Mouse (Mus musculus) liver, embryonic 13.5 days (tissue): ENCODE data around the gene Ccng1. TPM values are rescaled to one million over a fixed set of nuclear protein-coding genes. Genes with fewer than 3 reads are reported as not detected.
A peak's percentile ranks its signal among the peaks of the same experiment; 100 is the strongest.

Experiments
- ATAC-seq: fragments of 200-750 bp; cut with Nextera tagmentation; 2 replicates; pipeline ENCODE4 v1.8.0; 2017; ENCODE audit warnings: low read depth, mild to moderate bottlenecking, moderate number of reproducible peaks, moderate library complexity
- DNase-seq: peaks from one replicate; pipeline ENCODE4 v3.0.0; 2022
- H3K27ac ChIP-seq: fragments of 300-500 bp; sonication (generic); 2 replicates; pipeline ENCODE4 v1.5.1; 2015; ENCODE audit warnings: moderate library complexity, mild to moderate bottlenecking, inconsistent platforms
- H3K27me3 ChIP-seq: fragments of 300-500 bp; sonication (generic); 2 replicates; pipeline ENCODE4 v1.6.1; 2015; ENCODE audit warnings: mild to moderate bottlenecking, inconsistent platforms
- H3K36me3 ChIP-seq: fragments of 300-500 bp; sonication (generic); 2 replicates; pipeline ENCODE4 v1.6.1; 2015; ENCODE audit warnings: mild to moderate bottlenecking, inconsistent platforms
- H3K4me1 ChIP-seq: fragments of 300-500 bp; sonication (generic); replicated peaks from 2 replicates; pipeline ENCODE4 v1.6.1; 2015; ENCODE audit warnings: inconsistent platforms
- H3K4me2 ChIP-seq: fragments of 300-500 bp; sonication (generic); 2 replicates; pipeline ENCODE4 v1.6.1; 2015; ENCODE audit warnings: inconsistent platforms, mild to moderate bottlenecking, moderate library complexity
- H3K4me3 ChIP-seq: fragments of 300-500 bp; sonication (generic); replicated peaks from 2 replicates; pipeline ENCODE4 v1.5.1; 2015; ENCODE audit warnings: mild to moderate bottlenecking, inconsistent platforms
- H3K9ac ChIP-seq: fragments of 300-500 bp; sonication (generic); 2 replicates; pipeline ENCODE4 v1.6.1; 2015; ENCODE audit warnings: mild to moderate bottlenecking, inconsistent platforms
- H3K9me3 ChIP-seq: fragments of 300-500 bp; sonication (generic); replicated peaks from 2 replicates; pipeline ENCODE4 v1.6.1; 2016; ENCODE audit warnings: inconsistent platforms
- WGBS: fragments of 180-500 bp; shearing (Covaris S2); methylation state at CpG from one replicate; pipeline ENCODE4 v1.1.7; 2015; ENCODE audit not compliant: insufficient replicate concordance; 5-methylcytosine and 5-hydroxymethylcytosine counted together
- polyA plus RNA-seq: library from polyadenylated mRNA; unstranded; fragments of >200 nt; fragmentation: Nextera tagmentation; extraction: Ambion mirVana; gene quantifications from 2 replicates; pipeline ENCODE4 v1.2.1, GENCODE M21; 2015

Ccng1 gene
- polyA plus RNA-seq, 1 experiment from 2014 or later = 21.9 TPM

GRCm38 (mm10) chr11:40755968-40756367 lies 857 bp upstream of the Ccng1 start:
- Histone ChIP-seq H3K9ac (peak overlapping the region; percentile 49; the same call in 1 of the 2 replicates), H3K36me3 (peaks cover 10% of the 10 kb centered on the region; the same call in 1 of the 2 replicates), H3K4me1 (peaks cover 21% of the 10 kb centered on the region), H3K27me3 (no peaks in the 10 kb centered on the region), H3K4me3 (peak overlapping the region; percentile 86; the same call in 1 of the 2 replicates), H3K9me3 (no peaks in the 10 kb centered on the region), H3K27ac (no peak overlapping the region), H3K4me2 (peak overlapping the region; percentile 90)
- no peak for ATAC-seq
- no peak for DNase-seq
- WGBS = 85% methylated on average over 8 of the region's 8 CpGs

- peak overlapping the region; percentile 86 for H3K4me3 ChIP-seq
- H3K27me3 ChIP-seq = no peaks in the 10 kb centered on the region
- no peaks in the 10 kb centered on the region for H3K9me3 ChIP-seq
- peaks cover 13% of the 10 kb centered on the region; the same call in 1 of the 2 replicates for H3K36me3 ChIP-seq
- DNase-seq = no peak
- peak overlapping the region; percentile 90 for H3K4me2 ChIP-seq
- WGBS = 3% methylated on average over 19 of the region's 19 CpGs
- peak overlapping the region; percentile 91 for H3K9ac ChIP-seq
- peak; percentile 72 for ATAC-seq
- H3K4me1 ChIP-seq = peaks cover 21% of the 10 kb centered on the region
- peak overlapping the region; percentile 81 for H3K27ac ChIP-seq
Observed at GRCm38 (mm10) chr11:40754664-40755107, 425 bp downstream of the Ccng1 start.

DNA sequence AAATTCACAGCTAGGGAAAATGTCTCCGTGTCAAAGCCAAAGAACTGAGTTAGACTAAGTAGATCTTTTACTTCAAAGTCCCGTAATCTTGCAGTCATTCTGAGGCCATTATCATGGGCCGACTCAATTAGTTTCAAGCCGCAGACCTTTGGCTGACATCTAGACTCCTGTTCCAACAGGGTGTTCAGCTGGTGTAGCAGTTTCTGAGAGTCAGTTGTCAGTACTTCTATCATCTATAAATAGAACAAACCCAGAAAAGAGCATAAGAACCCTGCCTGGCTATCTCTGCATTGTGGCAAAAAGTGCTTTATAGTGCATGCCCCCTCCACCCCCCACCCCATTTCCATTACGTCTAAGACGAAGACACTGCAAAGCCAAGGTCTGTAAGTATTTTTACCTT lies 1.3 kb downstream of the Ccng1 start:
- no peaks in the 10 kb centered on the region for H3K27me3 ChIP-seq
- H3K4me2 ChIP-seq = peak overlapping the region; percentile 90
- 0 out of 2 replicates have a peak overlapping the region, but pooled peaks have one; percentile 31 for H3K9ac ChIP-seq
- H3K36me3 ChIP-seq = peaks cover 16% of the 10 kb centered on the region
- 71% methylated on average over 6 of the region's 6 CpGs for WGBS
- ATAC-seq (no peak), DNase-seq (no peak)
- no peak overlapping the region for H3K27ac ChIP-seq
- peak overlapping the region; percentile 86 for H3K4me3 ChIP-seq
- no peaks in the 10 kb centered on the region for H3K9me3 ChIP-seq
- H3K4me1 ChIP-seq = peaks cover 21% of the 10 kb centered on the region

- Histone ChIP-seq H3K4me2 (no peak overlapping the region), H3K4me3 (no peak overlapping the region), H3K9ac (no peak overlapping the region), H3K27me3 (no peaks in the 10 kb centered on the region), H3K9me3 (no peaks in the 10 kb centered on the region), H3K27ac (no peak overlapping the region), H3K4me1 (no peaks in the 10 kb centered on the region), H3K36me3 (peaks cover 19% of the 10 kb centered on the region)
- DNase-seq = no peak
- WGBS = 57% methylated on average over 2 of the region's 2 CpGs
- no peak for ATAC-seq
Observed at GRCm38 (mm10) chr11:40747716-40748115, 7.4 kb downstream of the Ccng1 start.

- Histone ChIP-seq H3K9me3 (no peaks in the 10 kb centered on the region), H3K36me3 (peaks cover 22% of the 10 kb centered on the region), H3K4me3 (no peak overlapping the region), H3K27me3 (no peaks in the 10 kb centered on the region), H3K9ac (no peak overlapping the region), H3K27ac (no peak overlapping the region), H3K4me1 (no peaks in the 10 kb centered on the region), H3K4me2 (no peak overlapping the region)
- WGBS = 83% methylated on average over 12 of the region's 12 CpGs
- DNase-seq = no peak
- no peak for ATAC-seq
Observed at GRCm38 (mm10) chr11:40746361-40746760, 8.8 kb downstream of the Ccng1 start.

DNA sequence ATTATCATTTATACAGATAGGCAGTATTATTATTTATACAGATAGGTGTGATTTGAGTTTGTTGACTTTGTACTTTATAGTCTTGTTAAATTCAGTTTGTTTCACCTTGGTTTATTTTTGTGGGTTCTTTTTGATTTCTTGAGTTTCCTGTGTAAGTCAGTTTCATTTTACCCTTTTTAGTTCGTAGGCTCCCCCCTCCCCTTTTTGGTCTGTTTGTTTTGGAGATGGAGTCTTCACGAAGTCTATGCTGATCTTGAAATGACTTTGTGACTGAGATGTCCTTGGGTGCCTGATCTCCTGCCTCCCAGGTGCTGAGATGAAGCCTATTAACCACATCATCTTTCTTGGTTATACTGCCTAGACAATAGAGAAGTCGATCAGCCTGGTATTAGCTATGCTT lies 10.8 kb downstream of the Ccng1 start:
- no peak overlapping the region for H3K4me3 ChIP-seq
- no peak overlapping the region for H3K4me2 ChIP-seq
- ATAC-seq = no peak
- H3K36me3 ChIP-seq = peaks cover 26% of the 10 kb centered on the region
- H3K27ac ChIP-seq = no peak overlapping the region
- H3K27me3 ChIP-seq = no peaks in the 10 kb centered on the region
- no peaks in the 10 kb centered on the region for H3K4me1 ChIP-seq
- H3K9ac ChIP-seq = no peak overlapping the region
- DNase-seq = no peak
- 79% methylated on average over 3 of the region's 3 CpGs for WGBS
- H3K9me3 ChIP-seq = no peaks in the 10 kb centered on the region

- WGBS = 83% methylated on average over 12 of the region's 12 CpGs
- ATAC-seq (no peak), DNase-seq (no peak)
- Histone ChIP-seq H3K9ac (no peak overlapping the region), H3K4me1 (no peaks in the 10 kb centered on the region), H3K4me2 (no peak overlapping the region), H3K27ac (no peak overlapping the region), H3K36me3 (peaks cover 49% of the 10 kb centered on the region), H3K9me3 (no peaks in the 10 kb centered on the region), H3K4me3 (no peak overlapping the region), H3K27me3 (no peaks in the 10 kb centered on the region)
Observed at GRCm38 (mm10) chr11:40741605-40742262, 13.4 kb downstream of the Ccng1 start.

DNA sequence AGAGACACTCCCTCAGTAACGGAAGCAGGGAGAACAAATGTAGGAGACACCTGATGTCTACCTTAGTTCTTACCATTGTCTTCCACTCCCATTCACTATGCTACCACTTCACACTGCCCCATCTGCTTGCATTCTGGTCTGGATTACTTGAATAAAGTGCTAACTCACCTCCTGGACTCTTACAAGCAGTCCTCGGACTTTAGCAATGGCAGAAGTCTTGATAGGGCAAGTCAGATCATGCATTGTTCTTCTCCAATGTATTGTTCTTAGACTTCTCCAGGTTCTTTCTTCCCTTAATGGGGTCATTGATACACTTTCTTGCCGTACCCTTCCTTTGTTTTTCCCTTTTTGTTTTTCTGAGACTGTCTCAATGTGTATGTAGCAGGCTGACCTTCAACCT lies 17.7 kb downstream of the Ccng1 start:
- H3K4me2 ChIP-seq = no peak overlapping the region

DNA sequence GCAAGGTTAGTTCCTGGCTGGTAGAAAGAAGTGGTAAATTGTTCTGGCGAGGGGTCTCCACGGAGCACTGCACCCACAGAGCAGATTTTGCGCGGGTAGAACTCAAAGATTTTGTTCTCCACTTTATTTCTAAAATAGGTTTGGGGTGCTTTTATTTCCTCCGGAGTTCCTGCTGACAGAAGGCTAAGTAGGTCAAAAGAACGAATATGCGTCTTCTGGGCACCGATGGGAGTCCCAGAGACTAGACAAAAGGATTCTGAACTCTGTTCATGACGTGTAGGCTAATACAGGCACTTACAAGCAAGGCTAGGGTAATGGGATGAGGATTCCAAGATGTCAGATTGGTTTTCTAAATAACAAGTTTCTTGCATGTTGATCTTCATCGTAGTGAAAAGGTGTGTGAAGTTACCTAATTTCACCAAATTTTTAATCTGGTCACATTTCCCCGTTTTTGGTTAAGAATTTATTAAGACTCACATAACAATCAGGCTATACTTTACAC lies 20.8 kb downstream of the Ccng1 start:
- H3K9me3 ChIP-seq = no peaks in the 10 kb centered on the region
- 5% methylated on average over 11 of the region's 11 CpGs for WGBS
- peak overlapping the region; percentile 94 for H3K9ac ChIP-seq
- H3K4me2 ChIP-seq = peak overlapping the region; percentile 87
- H3K27me3 ChIP-seq = no peaks in the 10 kb centered on the region
- peaks cover 47% of the 10 kb centered on the region for H3K36me3 ChIP-seq
- no peak for DNase-seq
- ATAC-seq = no peak
- H3K27ac ChIP-seq = peak overlapping the region; percentile 82
- peak overlapping the region; percentile 86 for H3K4me3 ChIP-seq
- H3K4me1 ChIP-seq = peaks cover 38% of the 10 kb centered on the region

More for the DNA sequence above, 17.7 kb downstream of the Ccng1 start:
- Histone ChIP-seq H3K27ac (no peak overlapping the region), H3K4me3 (no peak overlapping the region), H3K27me3 (no peaks in the 10 kb centered on the region), H3K36me3 (peaks cover 48% of the 10 kb centered on the region), H3K9ac (no peak overlapping the region), H3K4me1 (peaks cover 13% of the 10 kb centered on the region), H3K9me3 (no peaks in the 10 kb centered on the region)
- ATAC-seq = no peak
- DNase-seq = no peak
- WGBS = 85% methylated on average over 3 of the region's 3 CpGs

- Histone ChIP-seq H3K9ac (peak within 1 kb of the TSS; percentile 94), H3K27me3 (no peaks in the 10 kb centered on the region), H3K27ac (peak within 1 kb of the TSS; percentile 86), H3K4me3 (peak within 1 kb of the TSS; percentile 86), H3K9me3 (no peaks in the 10 kb centered on the region), H3K4me2 (peak within 1 kb of the TSS; percentile 87), H3K4me1 (peaks cover 38% of the 10 kb centered on the region), H3K36me3 (peaks cover 48% of the 10 kb centered on the region)
- ATAC-seq (peak; percentile 97), DNase-seq (peak; percentile 94)
- under 1% methylated on average over 52 of the region's 52 CpGs for WGBS
Observed at GRCm38 (mm10) chr11:40733339-40734174, 21.6 kb downstream of the Ccng1 start, which contains the start of the genes Hmmr and Nudcd2. TSS of gene Hmmr (minus strand) at chr11:40733422. TSS of gene Nudcd2 (plus strand) at chr11:40733667.

- Histone ChIP-seq H3K36me3 (peaks cover 50% of the 10 kb centered on the region), H3K4me3 (peak overlapping the region; percentile 86), H3K9me3 (no peaks in the 10 kb centered on the region), H3K9ac (peak overlapping the region; percentile 81), H3K27me3 (no peaks in the 10 kb centered on the region), H3K27ac (peak overlapping the region; percentile 86), H3K4me1 (peaks cover 38% of the 10 kb centered on the region), H3K4me2 (peak overlapping the region; percentile 67)
- under 1% methylated on average over 14 of the region's 14 CpGs for WGBS
- DNase-seq = no peak
- ATAC-seq = peak; percentile 71
Observed at GRCm38 (mm10) chr11:40732997-40733338, 22.1 kb downstream of the Ccng1 start.
